Mouse (Mus musculus): ENCODE measurements at regions not wholly inside any gene's neighbourhood (a gene's known extent, or its start where the extent isn't known, plus 50 kb on each side); places are given as distances from the start of the nearest gene placed in this dataset.
"Not testable (repeated sequence)": the region's sequence is repeated elsewhere in the genome, so short reads cannot be mapped to it uniquely, and the experiment has no call there.

DNA sequence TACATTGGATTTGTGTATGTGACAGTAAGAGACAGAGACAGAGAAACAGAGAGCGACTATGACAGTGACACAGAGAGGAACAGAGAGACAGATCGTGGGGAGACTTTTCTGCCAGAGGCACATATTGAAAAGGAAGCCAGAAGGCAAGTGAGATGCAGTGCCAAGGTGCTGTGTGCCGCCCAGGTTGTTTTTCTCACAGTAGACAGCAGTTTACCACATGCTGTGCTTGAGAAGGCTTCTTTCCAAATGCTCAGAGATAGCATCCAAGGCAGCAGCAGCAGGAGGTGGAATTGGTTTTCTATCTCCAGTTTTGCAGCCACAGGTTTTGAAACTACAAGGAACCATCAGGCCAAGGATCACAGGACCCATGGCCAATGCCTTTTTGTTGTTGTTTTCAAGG is 466.5 kb downstream of the Lrfn5 start:
- DNase-seq (ENCODE audit: low spot score in 2 of 2), result peak; percentile 22 to 25

DNA sequence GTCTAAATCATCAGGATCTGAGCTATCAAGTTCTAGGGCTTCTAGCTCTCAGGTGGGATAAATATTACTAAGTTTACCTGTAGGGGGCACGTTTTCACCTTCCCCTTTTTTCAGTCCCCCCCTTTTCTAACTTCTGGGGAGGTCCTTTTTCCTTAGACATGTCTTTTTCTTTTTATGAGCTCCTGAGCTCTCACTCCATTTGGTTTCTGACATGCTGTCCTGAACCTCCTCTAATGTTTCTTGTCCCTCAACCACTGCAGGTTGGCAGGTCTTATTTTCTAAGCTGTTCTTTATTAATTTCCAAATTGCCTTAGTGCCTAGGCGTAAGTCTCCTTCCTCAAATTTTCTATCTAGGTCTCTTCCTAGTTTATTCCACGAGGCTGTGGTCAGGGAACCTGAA is 470.9 kb downstream of the Lrfn5 start:
- not testable (repeated sequence) for DNase-seq (ENCODE audit: low spot score in 2 of 2)

DNA sequence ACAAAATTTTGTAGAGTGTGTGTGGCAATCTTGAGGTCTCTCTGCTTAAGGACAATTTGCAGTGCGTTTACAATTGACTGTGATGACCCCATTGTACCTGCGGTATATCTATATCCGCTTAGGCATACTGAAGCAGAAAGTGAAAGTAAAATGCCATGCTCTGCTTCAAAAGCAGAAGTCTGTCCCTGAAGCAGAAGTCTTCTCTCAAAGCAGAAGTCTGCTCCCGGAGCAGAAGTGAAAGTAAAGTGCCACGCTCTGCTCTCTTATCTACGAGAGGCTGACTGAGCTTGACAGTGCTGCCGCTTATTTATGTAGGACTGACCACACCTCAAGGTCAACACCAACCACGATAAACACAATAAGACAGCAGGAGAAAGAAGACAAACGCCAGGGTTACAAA is 471.3 kb downstream of the Lrfn5 start:
- no peak for DNase-seq (ENCODE audit: low spot score in 2 of 2)

DNA sequence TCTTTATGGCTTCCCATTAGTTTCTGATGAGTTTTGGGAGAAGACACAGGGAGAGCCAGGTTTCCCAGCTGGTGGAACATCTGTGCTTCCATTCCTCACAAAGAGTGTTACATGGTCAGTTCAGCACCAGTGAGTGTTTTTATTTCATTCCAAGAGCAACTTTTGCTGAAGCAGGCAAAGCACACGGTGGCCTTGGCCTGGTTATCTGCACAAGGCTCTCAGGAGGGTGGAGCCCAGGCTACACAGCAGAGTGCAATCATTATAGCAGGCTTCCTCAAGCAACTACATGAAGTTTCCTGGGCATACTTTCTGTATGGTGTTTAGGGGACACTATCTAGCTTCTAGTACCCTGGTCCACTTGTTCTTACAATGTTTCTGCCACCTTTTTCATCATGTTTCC is 490.4 kb downstream of the Lrfn5 start:
- no peak for DNase-seq (ENCODE audit: low spot score in 2 of 2)

DNA sequence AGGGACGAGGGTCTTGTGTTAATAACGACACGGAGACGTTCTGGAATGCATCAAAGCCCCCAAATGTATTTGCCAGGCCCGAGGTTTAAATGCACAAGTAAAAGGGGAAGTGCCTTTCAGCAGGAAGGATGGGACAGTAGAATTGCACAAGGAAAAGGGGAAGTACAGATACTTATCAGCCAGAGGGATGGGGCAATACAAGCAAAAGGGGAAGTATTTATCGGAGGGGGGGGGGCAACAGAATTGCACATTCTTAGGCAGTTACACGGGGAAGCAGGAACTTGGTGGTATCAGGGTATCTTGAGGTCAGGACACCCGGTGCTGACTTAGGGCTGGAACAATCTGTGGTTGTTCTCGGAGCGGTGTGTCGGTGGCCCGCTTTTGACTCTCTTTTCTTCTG is 494.7 kb downstream of the Lrfn5 start:
- DNase-seq (ENCODE audit: low spot score in 2 of 2), result not testable (repeated sequence)
